Mouse (Mus musculus): ENCODE measurements around the gene S100a11.
"Not testable (repeated sequence)": the region's sequence is repeated elsewhere in the genome, so short reads cannot be mapped to it uniquely, and the experiment has no call there.

Gene S100a11

GRCm38 (mm10) chr3:93521462-93522057, 1.3 kb downstream of the S100a11 start:
- no peak for DNase-seq (ENCODE audit: low spot score)

GRCm38 (mm10) chr3:93522611-93523010, 2.3 kb downstream of the S100a11 start:
- DNase-seq (ENCODE audit: low spot score): no peak

GRCm38 (mm10) chr3:93527300-93527699, 7.0 kb downstream of the S100a11 start:
- DNase-seq (ENCODE audit: low spot score): no peak

- DNase-seq (ENCODE audit: low spot score): no peak
These were observed 8.5 kb downstream of the S100a11 start for GRCm38 (mm10) chr3:93528807-93529206.

GRCm38 (mm10) chr3:93537068-93537576, 16.8 kb downstream of the S100a11 start:
- no peak for DNase-seq (ENCODE audit: low spot score)

GRCm38 (mm10) chr3:93538486-93538885, 18.2 kb downstream of the S100a11 start:
- DNase-seq (ENCODE audit: low spot score): no peak

GRCm38 (mm10) chr3:93541501-93541900, 21.2 kb downstream of the S100a11 start:
- no peak for DNase-seq (ENCODE audit: low spot score)

- DNase-seq (ENCODE audit: low spot score): not testable (repeated sequence)
These were observed 23.9 kb downstream of the S100a11 start for GRCm38 (mm10) chr3:93544170-93544569.

- DNase-seq (ENCODE audit: low spot score): peak; percentile 63
These were observed 26.9 kb downstream of the S100a11 start for GRCm38 (mm10) chr3:93547099-93547648.

GRCm38 (mm10) chr3:93547749-93548540, 27.7 kb downstream of the S100a11 start:
- no peak for DNase-seq (ENCODE audit: low spot score)

GRCm38 (mm10) chr3:93548541-93549266, 28.4 kb downstream of the S100a11 start:
- no peak for DNase-seq (ENCODE audit: low spot score)

GRCm38 (mm10) chr3:93549986-93550385, 29.7 kb downstream of the S100a11 start:
- no peak for DNase-seq (ENCODE audit: low spot score)

- DNase-seq (ENCODE audit: low spot score): no peak
These were observed 31.9 kb downstream of the S100a11 start for GRCm38 (mm10) chr3:93551950-93552901.

GRCm38 (mm10) chr3:93553311-93553710, 33.0 kb downstream of the S100a11 start:
- no peak for DNase-seq (ENCODE audit: low spot score)

- DNase-seq (ENCODE audit: low spot score): no peak
These were observed 33.6 kb downstream of the S100a11 start for GRCm38 (mm10) chr3:93553765-93554378.

- no peak for DNase-seq (ENCODE audit: low spot score)
These were observed 34.2 kb downstream of the S100a11 start for GRCm38 (mm10) chr3:93554379-93554980.

GRCm38 (mm10) chr3:93554981-93555877, 34.9 kb downstream of the S100a11 start, which contains the start of gene S100a10:
Gene S100a10 (plus strand): TSS chr3:93555080.
- DNase-seq (ENCODE audit: low spot score): peak; percentile 33

- peak; percentile 28 for DNase-seq (ENCODE audit: low spot score)
These were observed 35.6 kb downstream of the S100a11 start for GRCm38 (mm10) chr3:93555878-93556254.

GRCm38 (mm10) chr3:93556599-93556998, 36.3 kb downstream of the S100a11 start:
- DNase-seq (ENCODE audit: low spot score): no peak

Data from c-Kit-positive CD71-positive TER-119-positive erythroid progenitor cells, embryonic 14.5 days (primary cell).